In genomic region chr2:179442191-179442540, GRCm38 (mm10) we compare ENCODE assay signal across 9 mouse cellular contexts. TPM values are rescaled to one million over a fixed set of nuclear protein-coding genes. Genes with fewer than 3 reads are reported as not detected.
DNase-seq lines count a peak whose midpoint lies in the region; ATAC-seq and TF ChIP-seq lines count a peak whose summit lies in the region.
"Had no signal": no experiment of that assay in that cellular context is flagged by ENCODE, and none has a peak within 500 bp of the region (broad histone marks: within the 10 kb centered on the region; RNA-seq: fewer than 3 reads in every experiment).

Gene Cdh4 (plus strand): TSS chr2:179442431.

- DNase-seq in urinary bladder, postnatal 14 days (ENCODE audit: low spot score), result peak; percentile 66
- DNase-seq in urinary bladder, postnatal 10 days (ENCODE audit: low spot score), result no peak
- DNase-seq in forebrain, embryonic 14.5 days (ENCODE audit: low spot score), result peak; percentile 90
- DNase-seq in heart, postnatal 25 days (ENCODE audit: low spot score), result peak; percentile 31
- peak; percentile 77 to 87 for DNase-seq in kidney, postnatal 4 days
- DNase-seq in liver, embryonic 14.5 days (ENCODE audit: low read depth in 3 of 3, low spot score in 3 of 3), result no peak

- 0 out of 2 replicates have a peak, but pooled peaks cover 4% of the 10 kb centered on the region for H3K36me3 ChIP-seq in forebrain, embryonic 14.5 days (ENCODE audit: control insufficient read depth, insufficient read depth, low read length)
- H3K36me3 ChIP-seq in liver, embryonic 14.5 days (replicated peaks; ENCODE audit: control insufficient read depth, insufficient read depth, low read depth), result no peaks in the 10 kb centered on the region
- H3K36me3 ChIP-seq in neural tube, embryonic 13.5 days, result no peaks in the 10 kb centered on the region

- no peaks in the 10 kb centered on the region for H3K9me3 ChIP-seq in forebrain, embryonic 14.5 days (replicated peaks; ENCODE audit: control insufficient read depth, low read length)
- H3K9me3 ChIP-seq in liver, embryonic 14.5 days (ENCODE audit: control insufficient read depth, low read length), result no peaks in the 10 kb centered on the region
- no peaks in the 10 kb centered on the region for H3K9me3 ChIP-seq in neural tube, embryonic 13.5 days

- no peak for TF ChIP-seq EP300 in liver, embryonic 14.5 days (IDR thresholded peaks at IDR 0.05; ENCODE audit: low read depth)

- under 1% methylated on average over 40 of the region's 40 CpGs for WGBS in forebrain, embryonic 14.5 days
- under 1% methylated on average over 40 of the region's 40 CpGs for WGBS in liver, embryonic 14.5 days (ENCODE audit: insufficient replicate concordance)
- WGBS in neural tube, embryonic 13.5 days, result under 1% methylated on average over 40 of the region's 40 CpGs

- intact Hi-C loops in heart, postnatal 25 days (cut with DNase I), result no loop called here

- H3K27ac ChIP-seq in forebrain, embryonic 14.5 days (ENCODE audit: low read depth, low read length), result peak within 1 kb of the TSS; percentile 85
- H3K27ac ChIP-seq in liver, embryonic 14.5 days, result no peak within 1 kb of the TSS
- H3K27ac ChIP-seq in neural tube, embryonic 13.5 days (replicated peaks), result peak within 1 kb of the TSS; percentile 91

- H3K27me3 ChIP-seq in forebrain, embryonic 14.5 days (replicated peaks; ENCODE audit: control insufficient read depth, insufficient read depth, low read length), result no peaks in the 10 kb centered on the region
- peaks cover 33% of the 10 kb centered on the region for H3K27me3 ChIP-seq in liver, embryonic 14.5 days (ENCODE audit: control insufficient read depth, insufficient read depth, low read length)
- H3K27me3 ChIP-seq in neural tube, embryonic 13.5 days, result peaks cover 25% of the 10 kb centered on the region

- peak within 1 kb of the TSS; percentile 85 for H3K9ac ChIP-seq in forebrain, embryonic 14.5 days (ENCODE audit: low read length)
- H3K9ac ChIP-seq in liver, embryonic 14.5 days (replicated peaks), result no peak within 1 kb of the TSS
- peak within 1 kb of the TSS; percentile 85 for H3K9ac ChIP-seq in neural tube, embryonic 13.5 days

- peak within 1 kb of the TSS; percentile 75 for H3K4me3 ChIP-seq in forebrain, embryonic 14.5 days (ENCODE audit: low read depth, low read length)
- H3K4me3 ChIP-seq in liver, embryonic 14.5 days (ENCODE audit: insufficient read depth in 1 of 2, low read depth in 2 of 2, low read length in 2 of 2), result peak within 1 kb of the TSS; percentile 13 to 46; a peak in 3 of 4 replicates
- H3K4me3 ChIP-seq in neural tube, embryonic 13.5 days, result peak within 1 kb of the TSS; percentile 77

- 0 out of 2 replicates have a peak, but pooled peaks cover 7% of the 10 kb centered on the region for H3K4me1 ChIP-seq in forebrain, embryonic 14.5 days (ENCODE audit: control insufficient read depth, insufficient read depth, low read length)
- H3K4me1 ChIP-seq in liver, embryonic 14.5 days (replicated peaks; ENCODE audit: control insufficient read depth in 2 of 2, insufficient read depth in 2 of 2, low read length in 1 of 2), result no peaks in the 10 kb centered on the region
- H3K4me1 ChIP-seq in neural tube, embryonic 13.5 days (replicated peaks), result peaks cover 55% of the 10 kb centered on the region

- no peak for TF ChIP-seq CTCF in liver, embryonic 14.5 days (IDR thresholded peaks at IDR 0.05; ENCODE audit: low read depth)

- H3K4me2 ChIP-seq in forebrain, embryonic 14.5 days (ENCODE audit: low read length), result peak within 1 kb of the TSS; percentile 93
- H3K4me2 ChIP-seq in liver, embryonic 14.5 days (ENCODE audit: low read depth), result peak within 1 kb of the TSS; percentile 58
- H3K4me2 ChIP-seq in neural tube, embryonic 13.5 days, result peak within 1 kb of the TSS; percentile 91

- ATAC-seq in forebrain, embryonic 14.5 days, result peak; percentile 91
- peak; percentile 61 for ATAC-seq in liver, embryonic 14.5 days (ENCODE audit: insufficient read depth)
- peak; percentile 92 for ATAC-seq in neural tube, embryonic 13.5 days (ENCODE audit: low read depth)
- no peak for ATAC-seq in erythroid progenitor cell, adult 5-6 weeks (replicated peaks; ENCODE audit: low FRiP score, poor library complexity, severe bottlenecking)

RNA-seq across cellular contexts. Expression of gene Cdh4, which starts in this region (rescaled TPM):
- polyA plus RNA-seq in forebrain, embryonic 14.5 days (2014; fragmentation: Nextera tagmentation; extraction: Ambion mirVana), result 35.0 and 40.4 TPM in 2 replicates
- total RNA-seq in heart, postnatal 25 days (2021), result under 1 TPM; 0.44 to 0.61 TPM
- polyA plus RNA-seq in liver, embryonic 14.5 days (2012; rRNA removed), result 0.07 and 0.13 TPM in 2 replicates
- polyA plus RNA-seq in liver, embryonic 14.5 days (2014; fragmentation: Nextera tagmentation; extraction: Ambion mirVana), result 0.09 and 0.19 TPM in 2 replicates
- 32.0 and 32.7 TPM in 2 replicates for polyA plus RNA-seq in neural tube, embryonic 13.5 days (2015; fragmentation: Nextera tagmentation; extraction: Ambion mirVana)
- total RNA-seq in erythroid progenitor cell, adult 5-6 weeks (2015; ENCODE audit: low replicate concordance), result not detected in 2 replicates
- total RNA-seq in erythroid progenitor cell, adult 5-6 weeks (2017; ENCODE audit: low replicate concordance), result not detected in 2 replicates
- total RNA-seq: MEL had no signal

Comparison
In these comparisons a context has a peak if more than half of its experiments do, and no peak if none do; other contexts are left out.
1. RNA of gene Cdh4 (polyA plus RNA-seq): 35.0 to 40.4 TPM in forebrain, embryonic 14.5 days and 32.0 to 32.7 TPM in neural tube, embryonic 13.5 days; 0.07 to 0.19 TPM in liver, embryonic 14.5 days; every median in the first group is over 10 times any median in the second.
2. DNase-seq: peak in urinary bladder, postnatal 14 days (single experiment), forebrain, embryonic 14.5 days (single experiment) and kidney, postnatal 4 days (2 of 2); none in urinary bladder, postnatal 10 days (single experiment) and liver, embryonic 14.5 days (0 of 3).
3. Peak in DNase-seq in heart, postnatal 25 days; RNA of the gene not detected or under 1 TPM.
4. Peak in ATAC-seq, H3K4me3 ChIP-seq and H3K4me2 ChIP-seq in liver, embryonic 14.5 days; RNA of the gene not detected or under 1 TPM.
5. Peak in every context shown above with its lines, with median percentiles within 50 percentile points of each other: H3K4me2 ChIP-seq and H3K4me3 ChIP-seq.